Mouse (Mus musculus) heart, embryonic 14.5 days (tissue): ENCODE measurements around the gene Klc4. TPM values are rescaled to one million over a fixed set of nuclear protein-coding genes. Genes with fewer than 3 reads are reported as not detected.

Experiments used
- ATAC-seq: fragments of 200-750 bp; cut with Nextera tagmentation; 2 replicates; pipeline ENCODE4 v1.8.0; 2017; ENCODE audit warnings: low read depth, moderate TSS enrichment; ENCODE audit not compliant: insufficient number of reproducible peaks, insufficient read depth, low FRiP score
- H3K27ac ChIP-seq, 2 experiments: fragments of 200-500 bp in 1 of 2; fragments of 300-500 bp in 1 of 2; sonication (generic) in 1 of 2; replicated peaks in 1 of 2; 2 replicates each; pipeline ENCODE4 v1.5.1; 2012 to 2014; ENCODE audit warnings: low read depth in 2 of 2, low read length in 2 of 2, control low read depth in 1 of 2, mild to moderate bottlenecking in 1 of 2, mixed read lengths in 1 of 2; ENCODE audit not compliant: control insufficient read depth in 1 of 2, insufficient read depth in 1 of 2
- H3K27me3 ChIP-seq: fragments of 300-500 bp; sonication (generic); 2 replicates; pipeline ENCODE4 v1.6.1; 2014; ENCODE audit warnings: mild to moderate bottlenecking, low read length, control low read depth; ENCODE audit not compliant: control insufficient read depth, insufficient read depth
- H3K36me3 ChIP-seq: fragments of 300-500 bp; sonication (generic); 2 replicates; pipeline ENCODE4 v1.6.1; 2014; ENCODE audit warnings: mild to moderate bottlenecking, control low read depth, low read length, mixed read lengths; ENCODE audit not compliant: control insufficient read depth, insufficient read depth
- H3K4me1 ChIP-seq, 2 experiments: fragments of 200-500 bp in 1 of 2; fragments of 300-500 bp in 1 of 2; sonication (generic) in 1 of 2; 2 replicates each; pipeline ENCODE4 v1.6.1; 2012 to 2014; ENCODE audit warnings: low read length in 2 of 2, control low read depth in 1 of 2, mixed read lengths in 1 of 2; ENCODE audit not compliant: control insufficient read depth in 2 of 2, insufficient read depth in 2 of 2
- H3K4me2 ChIP-seq: fragments of 300-500 bp; sonication (generic); 2 replicates; pipeline ENCODE4 v1.6.1; 2014; ENCODE audit warnings: mild to moderate bottlenecking, low read length
- H3K4me3 ChIP-seq, 2 experiments: fragments of 200-500 bp in 1 of 2; fragments of 300-500 bp in 1 of 2; sonication (generic) in 1 of 2; 2 replicates each; pipeline ENCODE4 v1.5.1; 2012 to 2014; ENCODE audit warnings: low read length in 2 of 2, mild to moderate bottlenecking in 2 of 2, control low read depth in 1 of 2, low read depth in 1 of 2, moderate library complexity in 1 of 2; ENCODE audit not compliant: control insufficient read depth in 1 of 2, insufficient read depth in 1 of 2
- H3K9ac ChIP-seq: fragments of 300-500 bp; sonication (generic); 2 replicates; pipeline ENCODE4 v1.6.1; 2014; ENCODE audit warnings: mild to moderate bottlenecking, low read length
- H3K9me3 ChIP-seq: fragments of 300-500 bp; sonication (generic); 2 replicates; pipeline ENCODE4 v1.6.1; 2016; ENCODE audit warnings: low read length, control low read depth; ENCODE audit not compliant: control insufficient read depth
- WGBS: fragments of 180-500 bp; shearing (Covaris S2); extraction: QIAGEN DNeasy Blood & Tissue Kit; methylation state at CpG from one replicate; pipeline ENCODE4 v1.1.7; 2014; 5-methylcytosine and 5-hydroxymethylcytosine counted together
- polyA plus RNA-seq: library from polyadenylated mRNA; unstranded; fragments of >200 nt; fragmentation: Nextera tagmentation; extraction: Ambion mirVana; gene quantifications from 2 replicates; pipeline ENCODE4 v1.2.1, GENCODE M21; 2014

Gene Klc4
- polyA plus RNA-seq, 1 experiment from 2014 or later, result 21.4 TPM

DNA sequence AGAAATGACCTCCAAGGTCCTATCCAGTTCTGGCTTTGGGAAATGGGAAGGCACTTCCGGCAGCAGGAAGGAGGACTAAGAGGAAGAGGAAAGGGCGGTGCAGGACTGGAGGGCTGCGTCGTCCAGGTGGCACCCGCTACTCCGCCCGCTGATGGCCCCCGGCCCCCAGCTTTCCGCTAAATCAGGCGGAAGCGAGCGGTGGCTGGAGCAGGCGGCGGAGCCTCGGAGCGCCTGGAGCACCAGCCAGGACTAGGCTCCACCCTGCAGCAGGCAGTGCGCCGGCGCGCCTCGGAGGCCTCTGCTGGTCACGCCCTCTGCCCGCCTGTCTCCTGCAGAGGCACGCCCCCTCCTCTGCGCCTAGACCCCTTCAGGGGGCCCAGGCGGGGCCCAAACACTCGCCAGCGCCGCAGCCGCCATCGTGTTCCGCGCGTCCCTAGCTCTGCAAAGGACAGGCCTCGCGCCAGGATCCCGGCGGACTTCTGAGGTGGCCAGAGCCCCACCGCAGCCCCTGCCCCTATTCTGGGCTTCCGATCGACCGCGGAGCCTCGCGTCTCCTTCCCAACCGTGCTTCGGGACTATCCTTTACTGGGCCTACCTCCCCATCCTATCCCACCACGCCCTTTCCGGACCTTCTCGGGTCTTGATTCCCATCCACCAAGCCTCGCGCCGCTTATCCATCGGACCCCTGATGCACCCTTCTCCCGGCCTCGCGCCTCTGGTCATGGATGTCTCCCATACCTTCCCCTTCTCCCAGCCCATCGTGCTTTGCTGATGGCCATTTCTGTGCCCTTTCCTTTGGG lies 4.6 kb upstream of the Klc4 start, which contains the start of gene Cul7:
Gene Cul7 (plus strand): TSS at position 106 of the 800 bp plus-strand sequence.
- WGBS, result under 1% methylated on average over 54 of the region's 58 CpGs
- Histone ChIP-seq H3K36me3 (peaks cover 51% of the 10 kb centered on the region), H3K4me3 (peak within 1 kb of the TSS; percentile 76 to 91), H3K9me3 (no peaks in the 10 kb centered on the region), H3K27me3 (no peaks in the 10 kb centered on the region), H3K4me1 (peaks cover 21 to 36% of the 10 kb centered on the region in 2 experiments), H3K4me2 (peak within 1 kb of the TSS; percentile 82), H3K9ac (peak within 1 kb of the TSS; percentile 94), H3K27ac (peak within 1 kb of the TSS; percentile 98)
- ATAC-seq, result peak; percentile 92

DNA sequence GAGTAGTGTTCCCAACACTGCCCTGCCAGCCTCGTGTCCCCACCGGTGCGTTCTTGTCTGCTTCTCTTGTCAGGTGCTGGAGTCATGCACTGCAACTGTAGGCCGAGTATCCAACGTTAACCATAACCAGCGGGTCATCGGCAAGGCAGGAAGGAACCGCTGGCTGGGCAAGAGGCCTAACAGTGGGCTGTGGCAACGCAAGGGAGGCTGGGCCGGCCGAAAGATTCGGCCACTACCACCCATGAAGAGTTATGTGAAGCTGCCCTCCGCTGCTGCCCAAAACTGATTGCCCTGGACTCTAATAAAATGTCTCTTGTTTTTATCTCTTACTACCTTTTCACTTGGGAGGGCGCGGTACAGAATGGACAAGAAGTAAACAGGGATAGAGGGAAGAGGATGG lies 4.0 kb upstream of the Klc4 start:
- no peak for ATAC-seq
- 28% methylated on average over 15 of the region's 15 CpGs for WGBS
- peaks cover 23 to 42% of the 10 kb centered on the region in 2 experiments for H3K4me1 ChIP-seq

DNA sequence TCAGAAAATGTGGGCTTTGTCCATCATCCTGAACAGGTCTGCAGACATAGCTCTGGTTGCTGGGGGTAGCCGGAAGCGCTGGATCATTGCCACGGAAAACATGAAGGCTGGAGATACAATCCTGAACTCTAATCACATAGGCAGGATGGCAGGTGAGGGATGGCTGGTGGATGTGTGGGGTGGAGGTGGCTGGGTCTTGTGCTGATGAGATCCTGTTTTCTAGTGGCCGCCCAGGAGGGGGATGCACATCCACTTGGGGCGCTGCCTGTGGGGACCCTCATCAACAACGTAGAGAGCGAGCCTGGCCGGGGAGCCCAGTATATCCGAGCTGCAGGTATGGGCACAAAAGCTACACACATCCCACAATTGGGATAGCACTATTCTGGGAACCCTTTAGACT lies 2.6 kb upstream of the Klc4 start:
- Histone ChIP-seq H3K27ac (no peak overlapping the region), H3K36me3 (peaks cover 39% of the 10 kb centered on the region), H3K27me3 (no peaks in the 10 kb centered on the region), H3K9ac (no peak overlapping the region), H3K9me3 (no peaks in the 10 kb centered on the region), H3K4me1 (peaks cover 23 to 47% of the 10 kb centered on the region in 2 experiments), H3K4me3 (no peak overlapping the region), H3K4me2 (no peak overlapping the region)
- WGBS, result 94% methylated on average over 9 of the region's 9 CpGs
- ATAC-seq, result no peak

More for the DNA sequence above, 4.0 kb upstream of the Klc4 start:
- Histone ChIP-seq H3K27me3 (no peaks in the 10 kb centered on the region), H3K4me2 (peak overlapping the region; percentile 82), H3K27ac (peak overlapping the region; percentile 98), H3K9ac (peak overlapping the region; percentile 94), H3K9me3 (no peaks in the 10 kb centered on the region), H3K36me3 (peaks cover 46% of the 10 kb centered on the region), H3K4me3 (peak overlapping the region; percentile 76 to 91)

DNA sequence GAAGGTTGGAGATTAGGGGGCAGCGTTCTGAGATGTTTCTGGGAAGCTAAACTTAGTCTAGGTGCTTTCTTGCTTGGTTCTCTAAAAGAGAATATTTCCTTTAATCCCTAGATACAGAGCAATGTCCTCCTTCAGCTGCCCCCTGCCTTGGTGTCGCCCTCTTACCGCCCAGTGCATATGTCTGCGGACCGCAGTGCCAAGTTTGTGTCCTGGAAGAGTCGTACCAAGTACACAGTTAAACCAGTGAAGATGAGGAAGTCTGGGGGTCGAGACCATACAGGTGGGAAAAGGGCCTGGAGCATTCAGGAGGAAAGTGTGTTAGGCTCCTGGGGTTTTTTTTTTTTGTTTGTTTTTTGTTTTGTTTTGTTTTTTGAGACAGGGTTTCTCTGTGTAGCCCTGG lies 1.5 kb upstream of the Klc4 start:
- no peak overlapping the region for H3K4me3 ChIP-seq
- ATAC-seq, result no peak
- peak overlapping the region; percentile 76; the same call in 1 of the 2 replicates for H3K4me2 ChIP-seq
- no peaks in the 10 kb centered on the region for H3K9me3 ChIP-seq
- H3K4me1 ChIP-seq, result peaks cover 20 to 43% of the 10 kb centered on the region in 2 experiments
- no peaks in the 10 kb centered on the region for H3K27me3 ChIP-seq
- 88% methylated on average over 7 of the region's 7 CpGs for WGBS
- no peak overlapping the region for H3K27ac ChIP-seq
- no peak overlapping the region for H3K9ac ChIP-seq
- peaks cover 37% of the 10 kb centered on the region for H3K36me3 ChIP-seq

DNA sequence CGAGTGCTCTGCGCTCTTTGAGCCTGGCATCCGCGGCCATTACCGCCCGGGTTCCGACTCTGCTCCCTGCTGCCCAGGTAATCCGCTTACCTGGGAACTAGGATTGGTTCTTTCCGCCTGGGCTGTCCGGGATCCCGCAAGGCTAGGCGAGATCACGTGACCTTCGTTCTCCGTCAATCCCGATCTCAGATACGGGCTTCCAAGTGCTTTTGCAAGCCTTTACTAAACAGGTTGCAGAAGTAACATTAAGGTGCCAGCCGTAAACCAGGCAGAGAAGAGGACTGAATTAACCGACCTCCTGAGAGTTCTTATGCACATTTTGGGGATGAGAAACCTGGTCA lies 470 bp upstream of the Klc4 start:
- peaks cover 11 to 33% of the 10 kb centered on the region in 2 experiments for H3K4me1 ChIP-seq
- H3K4me3 ChIP-seq, result peak overlapping the region; percentile 64 to 90
- H3K9ac ChIP-seq, result peak overlapping the region; percentile 90
- no peak for ATAC-seq
- no peaks in the 10 kb centered on the region for H3K9me3 ChIP-seq
- peak overlapping the region; percentile 76 for H3K4me2 ChIP-seq
- H3K27ac ChIP-seq, result peak overlapping the region; percentile 56 to 87
- under 1% methylated on average over 19 of the region's 19 CpGs for WGBS
- H3K36me3 ChIP-seq, result peaks cover 44% of the 10 kb centered on the region
- no peaks in the 10 kb centered on the region for H3K27me3 ChIP-seq

DNA sequence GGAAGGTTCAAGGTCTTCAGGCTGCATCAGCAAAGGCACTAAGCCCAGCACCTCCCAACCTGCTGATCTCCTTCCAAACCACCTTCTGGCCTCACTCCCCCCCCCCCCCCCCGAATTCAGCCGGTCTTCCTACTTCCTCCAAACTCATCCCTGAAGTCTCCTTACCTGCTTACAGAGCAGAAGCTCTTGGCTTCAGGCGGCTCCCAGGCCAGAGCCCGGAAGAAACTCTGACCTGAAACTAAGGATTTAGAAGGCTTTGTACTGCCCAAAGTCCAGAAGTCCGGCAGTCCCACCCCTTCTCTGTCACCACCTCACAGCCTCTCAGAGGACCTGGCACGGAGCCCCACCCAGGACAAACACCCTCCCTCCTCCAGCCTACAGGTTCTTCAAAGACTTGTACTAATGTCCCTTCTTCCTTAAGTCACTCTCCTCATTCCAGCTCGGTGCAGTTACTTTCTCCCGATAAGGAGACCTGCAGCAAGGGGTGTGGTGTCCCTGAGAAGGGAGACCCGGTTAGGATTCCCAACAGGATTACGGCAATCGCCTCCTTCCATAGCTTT lies 826 bp downstream of the Klc4 start:
- H3K27ac ChIP-seq, result peak overlapping the region; percentile 78
- peaks cover 6 to 29% of the 10 kb centered on the region in 2 experiments; a peak in 3 of 4 replicates for H3K4me1 ChIP-seq
- H3K9ac ChIP-seq, result peak overlapping the region; percentile 90
- H3K9me3 ChIP-seq, result no peaks in the 10 kb centered on the region
- H3K27me3 ChIP-seq, result no peaks in the 10 kb centered on the region
- peak overlapping the region; percentile 90 for H3K4me3 ChIP-seq
- H3K4me2 ChIP-seq, result peak overlapping the region; percentile 76
- WGBS, result 8% methylated on average over 11 of the region's 11 CpGs
- ATAC-seq, result no peak
- peaks cover 57% of the 10 kb centered on the region for H3K36me3 ChIP-seq

DNA sequence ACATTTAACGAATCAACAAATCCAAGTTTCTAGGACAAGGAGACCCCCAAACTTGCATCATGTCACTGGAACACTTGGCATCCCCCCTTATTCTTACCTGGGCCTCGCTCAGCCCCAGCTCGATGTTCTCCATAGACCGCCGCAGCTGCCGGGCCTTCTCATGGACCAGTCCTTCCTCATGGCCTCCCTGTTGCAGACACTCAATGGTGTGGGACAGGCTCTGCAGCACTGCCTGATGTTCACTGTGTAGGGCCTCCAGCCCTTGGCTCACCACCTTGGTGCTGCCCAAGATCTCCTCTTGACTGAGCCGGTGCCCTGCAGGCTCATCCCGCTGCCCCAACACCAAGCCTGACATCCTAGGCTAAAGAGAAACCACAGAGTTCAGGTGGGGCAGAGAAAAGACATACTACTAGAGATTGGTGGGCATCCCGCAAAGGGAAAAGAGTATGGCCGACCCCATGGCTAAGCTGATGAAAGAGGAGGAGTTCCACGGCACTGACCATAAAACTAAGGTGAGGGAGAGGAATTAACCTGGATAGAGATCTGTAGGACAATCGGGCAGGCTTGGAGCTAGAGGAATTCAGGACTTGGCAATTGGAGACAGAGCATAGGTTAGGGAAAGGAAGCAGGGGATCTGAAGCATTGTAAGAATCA lies 1.5 kb downstream of the Klc4 start:
- H3K4me3 ChIP-seq, result peak overlapping the region in 1 of 2 experiments; percentile 90; a peak in 2 of 4 replicates
- peaks cover 62% of the 10 kb centered on the region for H3K36me3 ChIP-seq
- peak overlapping the region; percentile 76 for H3K4me2 ChIP-seq
- WGBS, result 88% methylated on average over 12 of the region's 12 CpGs
- ATAC-seq, result no peak
- H3K9ac ChIP-seq, result peak overlapping the region; percentile 90
- peaks cover 2 to 21% of the 10 kb centered on the region in 2 experiments; a peak in 3 of 4 replicates for H3K4me1 ChIP-seq
- H3K27me3 ChIP-seq, result no peaks in the 10 kb centered on the region
- no peaks in the 10 kb centered on the region for H3K9me3 ChIP-seq
- peak overlapping the region in 1 of 2 experiments; percentile 78; a peak in 1 of 4 replicates for H3K27ac ChIP-seq
